Mouse (Mus musculus): ENCODE measurements at regions not wholly inside any gene's neighbourhood (a gene's known extent, or its start where the extent isn't known, plus 50 kb on each side); places are given as distances from the start of the nearest gene placed in this dataset.

GRCm38 (mm10) chr16:51664325-51664724 lies 366.7 kb upstream of the Cblb start:
- in situ Hi-C loops (cut with MboI; ENCODE audit: unreplicated experiment in 2 of 2) = no loop called here

- in situ Hi-C loops (cut with MboI; ENCODE audit: unreplicated experiment in 2 of 2) = no loop called here
These were observed 355.9 kb upstream of the Cblb start for GRCm38 (mm10) chr16:51675101-51675500.

GRCm38 (mm10) chr16:51675988-51676387 lies 355.0 kb upstream of the Cblb start:
- in situ Hi-C loops (cut with MboI; ENCODE audit: unreplicated experiment in 2 of 2) = no loop called here

GRCm38 (mm10) chr16:51690861-51691260 lies 340.2 kb upstream of the Cblb start:
- in situ Hi-C loops (cut with MboI; ENCODE audit: unreplicated experiment in 2 of 2) = loop anchor here in 1 of 2 experiments (5.0 kb wide), 1 partner anchor 71 kb away; no protein-coding TSS in a partner anchor

- in situ Hi-C loops (cut with MboI; ENCODE audit: unreplicated experiment in 2 of 2) = no loop called here
These were observed 326.0 kb upstream of the Cblb start for GRCm38 (mm10) chr16:51705026-51705425.

GRCm38 (mm10) chr16:51718695-51719094 lies 312.3 kb upstream of the Cblb start:
- in situ Hi-C loops (cut with MboI; ENCODE audit: unreplicated experiment in 2 of 2) = no loop called here

- in situ Hi-C loops (cut with MboI; ENCODE audit: unreplicated experiment in 2 of 2) = no loop called here
These were observed 311.4 kb upstream of the Cblb start for GRCm38 (mm10) chr16:51719637-51720036.

- in situ Hi-C loops (cut with MboI; ENCODE audit: unreplicated experiment in 2 of 2) = no loop called here
These were observed 308.3 kb upstream of the Cblb start for GRCm38 (mm10) chr16:51722682-51723081.

- in situ Hi-C loops (cut with MboI; ENCODE audit: unreplicated experiment in 2 of 2) = no loop called here
These were observed 289.1 kb upstream of the Cblb start for GRCm38 (mm10) chr16:51741875-51742274.

- in situ Hi-C loops (cut with MboI; ENCODE audit: unreplicated experiment in 2 of 2) = no loop called here
These were observed 279.1 kb upstream of the Cblb start for GRCm38 (mm10) chr16:51751878-51752277.

GRCm38 (mm10) chr16:51758361-51759227 lies 272.4 kb upstream of the Cblb start:
- in situ Hi-C loops (cut with MboI; ENCODE audit: unreplicated experiment in 2 of 2) = no loop called here

GRCm38 (mm10) chr16:51759228-51759647 lies 271.8 kb upstream of the Cblb start:
- in situ Hi-C loops (cut with MboI; ENCODE audit: unreplicated experiment in 2 of 2) = no loop called here

GRCm38 (mm10) chr16:51767556-51767955 lies 263.5 kb upstream of the Cblb start:
- in situ Hi-C loops (cut with MboI; ENCODE audit: unreplicated experiment in 2 of 2) = no loop called here

GRCm38 (mm10) chr16:51778920-51779319 lies 252.1 kb upstream of the Cblb start:
- in situ Hi-C loops (cut with MboI; ENCODE audit: unreplicated experiment in 2 of 2) = no loop called here

GRCm38 (mm10) chr16:51795003-51795402 lies 236.0 kb upstream of the Cblb start:
- in situ Hi-C loops (cut with MboI; ENCODE audit: unreplicated experiment in 2 of 2) = no loop called here

- in situ Hi-C loops (cut with MboI; ENCODE audit: unreplicated experiment in 2 of 2) = loop anchor here in 1 of 2 experiments (25.0 kb wide), 1 partner anchor 380 kb away; no protein-coding TSS in a partner anchor
These were observed 223.7 kb upstream of the Cblb start for GRCm38 (mm10) chr16:51807323-51807722.

- in situ Hi-C loops (cut with MboI; ENCODE audit: unreplicated experiment in 2 of 2) = loop anchor here in 1 of 2 experiments (25.0 kb wide), 1 partner anchor 378 kb away; no protein-coding TSS in a partner anchor
These were observed 221.9 kb upstream of the Cblb start for GRCm38 (mm10) chr16:51809120-51809519.

GRCm38 (mm10) chr16:51811073-51811472 lies 220.0 kb upstream of the Cblb start:
- in situ Hi-C loops (cut with MboI; ENCODE audit: unreplicated experiment in 2 of 2) = loop anchor here in 1 of 2 experiments (25.0 kb wide), 1 partner anchor 376 kb away; no protein-coding TSS in a partner anchor

- in situ Hi-C loops (cut with MboI; ENCODE audit: unreplicated experiment in 2 of 2) = no loop called here
These were observed 188.3 kb upstream of the Cblb start for GRCm38 (mm10) chr16:51842770-51843169.

- in situ Hi-C loops (cut with MboI; ENCODE audit: unreplicated experiment in 2 of 2) = no loop called here
These were observed 185.5 kb upstream of the Cblb start for GRCm38 (mm10) chr16:51845539-51845938.

GRCm38 (mm10) chr16:51880711-51881110 lies 150.3 kb upstream of the Cblb start:
- in situ Hi-C loops (cut with MboI; ENCODE audit: unreplicated experiment in 2 of 2) = no loop called here

GRCm38 (mm10) chr16:51881127-51881526 lies 149.9 kb upstream of the Cblb start:
- in situ Hi-C loops (cut with MboI; ENCODE audit: unreplicated experiment in 2 of 2) = no loop called here

Measured in v-Abl transformed pro-B cells (cell line).